Mouse (Mus musculus) kidney, postnatal 0 days (tissue): ENCODE measurements around the gene Coro1c. TPM values are rescaled to one million over a fixed set of nuclear protein-coding genes. Genes with fewer than 3 reads are reported as not detected.

Experiments used
- ATAC-seq: fragments of 200-750 bp; cut with Nextera tagmentation; replicated peaks from 2 replicates; pipeline ENCODE4 v1.8.0; 2017; ENCODE audit warnings: low read depth, moderate number of reproducible peaks, moderate TSS enrichment, moderate library complexity; ENCODE audit not compliant: low FRiP score
- DNase-seq: peaks from one replicate; pipeline ENCODE4 v3.0.0-alpha.2; 2016; ENCODE audit warnings: low spot score
- H3K27ac ChIP-seq: fragments of 300-500 bp; sonication (generic); 2 replicates; pipeline ENCODE4 v1.5.1; 2014; ENCODE audit warnings: mild to moderate bottlenecking
- H3K27me3 ChIP-seq: fragments of 300-500 bp; sonication (generic); 2 replicates; pipeline ENCODE4 v1.6.1; 2014; ENCODE audit warnings: low read length, mixed read lengths; ENCODE audit not compliant: insufficient read depth
- H3K36me3 ChIP-seq: fragments of 300-500 bp; sonication (generic); 2 replicates; pipeline ENCODE4 v1.6.1; 2014; ENCODE audit warnings: low read length, mixed read lengths; ENCODE audit not compliant: insufficient read depth
- H3K4me1 ChIP-seq: fragments of 300-500 bp; sonication (generic); replicated peaks from 2 replicates; pipeline ENCODE4 v1.6.1; 2014; ENCODE audit warnings: antibody characterized with exemption, low read length, mixed read lengths; ENCODE audit not compliant: insufficient read depth
- H3K4me2 ChIP-seq: fragments of 300-500 bp; sonication (generic); 2 replicates; pipeline ENCODE4 v1.6.1; 2014; ENCODE audit warnings: mild to moderate bottlenecking, low read length, moderate library complexity, mixed read lengths
- H3K4me3 ChIP-seq: fragments of 300-500 bp; sonication (generic); replicated peaks from 2 replicates; pipeline ENCODE4 v1.5.1; 2014; ENCODE audit warnings: low read depth, low read length
- H3K9ac ChIP-seq: fragments of 300-500 bp; sonication (generic); 2 replicates; pipeline ENCODE4 v1.6.1; 2014; ENCODE audit warnings: low read depth, low read length
- H3K9me3 ChIP-seq: fragments of 300-500 bp; sonication (generic); replicated peaks from 2 replicates; pipeline ENCODE4 v1.6.1; 2016; ENCODE audit warnings: low read length, inconsistent platforms, mixed read lengths
- CTCF ChIP-seq: IDR thresholded peaks from 2 replicates; pipeline ENCODE4 v1.5.1; 2016; ENCODE audit warnings: antibody characterized with exemption, low read depth, mild to moderate bottlenecking, moderate library complexity
- WGBS: fragments of 180-500 bp; shearing (Covaris S2); extraction: QIAGEN DNeasy Blood & Tissue Kit; methylation state at CpG from one replicate; pipeline ENCODE4 v1.1.7; 2014; 5-methylcytosine and 5-hydroxymethylcytosine counted together
- polyA plus RNA-seq: library from polyadenylated mRNA; unstranded; fragments of >200 nt; fragmentation: Nextera tagmentation; extraction: Ambion mirVana; gene quantifications from 2 replicates; pipeline ENCODE4 v1.2.1, GENCODE M21; 2015

Gene Coro1c
- polyA plus RNA-seq, 1 experiment from 2014 or later: 69.5 TPM

DNA sequence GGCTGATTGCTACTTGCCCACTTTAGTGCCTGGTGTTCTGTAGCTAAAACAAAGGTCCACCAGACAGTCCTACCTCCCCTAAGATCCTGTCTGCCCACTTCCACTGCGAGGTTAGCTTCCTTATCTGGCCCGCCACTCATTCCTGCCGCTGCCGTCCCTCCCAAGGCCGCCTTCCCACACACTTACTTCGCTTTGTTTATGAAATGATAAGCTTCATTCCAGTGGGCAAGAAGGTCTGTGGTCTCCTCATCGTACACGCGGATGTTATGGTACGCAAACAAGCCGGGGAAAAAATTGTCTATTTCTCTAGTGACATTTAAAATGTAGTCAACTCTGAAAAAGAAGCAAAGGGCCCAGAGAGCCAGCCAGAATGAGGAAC lies 43.1 kb upstream of the Coro1c start:
- Histone ChIP-seq H3K9ac (no peak overlapping the region), H3K4me2 (no peak overlapping the region), H3K27me3 (no peaks in the 10 kb centered on the region), H3K4me1 (no peaks in the 10 kb centered on the region), H3K27ac (no peak overlapping the region), H3K9me3 (no peaks in the 10 kb centered on the region), H3K4me3 (no peak overlapping the region), H3K36me3 (peaks cover 31% of the 10 kb centered on the region)
- no peak for TF ChIP-seq CTCF
- no peak for ATAC-seq
- WGBS: 74% methylated on average over 11 of the region's 11 CpGs
- DNase-seq: no peak

DNA sequence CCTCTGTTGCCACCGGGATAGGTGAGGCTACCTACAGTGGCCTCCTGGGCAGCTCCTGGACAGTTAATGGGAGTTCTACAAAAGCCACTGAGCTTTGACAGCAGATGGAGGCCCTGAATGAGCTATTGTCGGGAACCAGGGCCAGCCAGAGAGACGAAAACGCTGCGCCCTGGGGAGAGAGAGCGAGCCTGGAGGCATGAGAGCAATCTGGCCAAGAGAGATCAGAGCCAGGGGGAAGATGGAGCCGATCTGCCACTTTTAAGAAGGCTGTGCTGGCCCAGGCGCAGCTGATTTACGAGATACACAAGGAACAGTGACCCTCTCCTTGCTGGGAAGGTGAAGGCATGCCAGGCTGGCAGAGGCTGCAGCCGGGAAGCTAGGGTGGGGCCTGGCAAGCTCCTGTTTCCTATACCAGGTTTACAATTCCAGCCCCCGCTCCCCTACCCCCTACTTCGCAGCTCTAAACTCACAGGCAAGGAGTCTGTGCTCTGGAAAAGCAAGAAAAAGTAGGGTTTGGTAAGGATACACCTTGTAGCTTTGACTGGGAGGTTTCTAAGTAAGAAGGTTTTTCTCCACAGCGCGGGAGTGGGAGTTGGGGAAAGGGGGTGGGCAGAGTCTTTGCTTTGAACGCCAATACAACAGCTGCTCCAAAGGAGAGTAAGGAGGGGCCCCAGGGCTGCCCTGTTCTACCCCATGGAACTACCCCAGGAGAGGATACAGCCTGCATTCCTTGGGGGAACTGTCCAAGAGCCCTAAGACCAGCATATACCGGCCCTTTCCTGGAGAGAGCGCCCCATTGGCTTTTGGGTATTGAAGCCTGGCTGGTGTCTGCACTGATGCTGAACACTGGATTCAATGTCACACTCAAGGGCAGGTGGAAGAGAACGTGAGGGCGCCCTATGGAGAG lies 42.5 kb upstream of the Coro1c start:
- H3K9ac ChIP-seq: no peak overlapping the region
- H3K4me1 ChIP-seq: no peaks in the 10 kb centered on the region
- H3K4me3 ChIP-seq: no peak overlapping the region
- TF ChIP-seq CTCF: no peak
- no peaks in the 10 kb centered on the region for H3K27me3 ChIP-seq
- H3K27ac ChIP-seq: no peak overlapping the region
- no peak overlapping the region for H3K4me2 ChIP-seq
- no peak for ATAC-seq
- H3K36me3 ChIP-seq: peaks cover 36% of the 10 kb centered on the region
- 70% methylated on average over 19 of the region's 19 CpGs for WGBS
- no peak for DNase-seq
- no peaks in the 10 kb centered on the region for H3K9me3 ChIP-seq

DNA sequence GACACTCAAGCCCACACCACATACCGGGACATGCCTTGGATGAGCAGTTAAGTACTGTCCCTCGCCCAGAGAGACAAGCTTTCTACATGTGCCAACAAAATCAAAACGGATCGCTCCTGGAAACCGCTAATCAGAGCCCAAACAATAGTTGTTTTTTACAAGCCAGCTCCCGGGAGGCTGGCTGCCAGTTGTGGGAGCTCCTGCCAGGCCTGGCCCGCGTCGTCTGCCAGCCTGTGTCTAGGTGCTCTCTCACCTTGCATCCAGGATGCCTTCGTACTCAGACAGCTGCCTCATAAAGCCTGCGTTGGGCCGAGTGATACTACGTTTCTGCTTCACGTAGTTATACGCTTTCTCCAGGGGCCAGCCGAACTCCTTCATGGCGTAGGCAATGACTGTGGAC lies 41.6 kb upstream of the Coro1c start:
- H3K36me3 ChIP-seq: peaks cover 41% of the 10 kb centered on the region
- no peak for ATAC-seq
- no peak for TF ChIP-seq CTCF

DNA sequence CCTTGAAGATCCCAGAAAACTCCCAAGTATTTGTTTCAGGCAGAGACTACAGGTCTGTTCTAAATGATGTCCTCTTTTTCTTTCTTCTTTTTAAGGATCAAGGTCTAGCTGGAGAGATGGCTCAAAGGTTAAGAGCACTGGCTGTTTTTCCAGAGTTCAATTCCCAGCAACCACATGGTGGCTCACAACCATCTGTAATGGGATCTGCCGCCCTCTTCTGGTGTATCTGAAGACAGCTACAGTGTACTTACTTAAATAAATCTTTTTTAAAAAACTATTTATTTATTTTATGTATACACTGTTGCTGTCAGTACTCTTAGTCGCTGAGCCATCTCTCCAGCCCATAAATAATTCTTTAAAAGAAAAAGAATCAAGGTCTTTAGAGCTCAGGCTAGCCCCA lies 38.7 kb upstream of the Coro1c start:
- H3K27me3 ChIP-seq: no peaks in the 10 kb centered on the region
- no peak overlapping the region for H3K4me3 ChIP-seq
- no peak overlapping the region for H3K27ac ChIP-seq
- WGBS: 68% methylated on average over 2 of the region's 2 CpGs
- no peak overlapping the region for H3K9ac ChIP-seq
- H3K36me3 ChIP-seq: peaks cover 56% of the 10 kb centered on the region
- peak; percentile 41; the same call in 1 of the 2 replicates for TF ChIP-seq CTCF
- ATAC-seq: no peak
- no peaks in the 10 kb centered on the region for H3K4me1 ChIP-seq
- no peak for DNase-seq
- no peaks in the 10 kb centered on the region for H3K9me3 ChIP-seq
- H3K4me2 ChIP-seq: no peak overlapping the region

More for the DNA sequence above, 41.6 kb upstream of the Coro1c start:
- DNase-seq: no peak
- H3K9me3 ChIP-seq: no peaks in the 10 kb centered on the region
- H3K27ac ChIP-seq: no peak overlapping the region
- WGBS: 91% methylated on average over 17 of the region's 17 CpGs
- no peaks in the 10 kb centered on the region for H3K4me1 ChIP-seq
- no peaks in the 10 kb centered on the region for H3K27me3 ChIP-seq
- no peak overlapping the region for H3K4me2 ChIP-seq
- H3K9ac ChIP-seq: no peak overlapping the region
- no peak overlapping the region for H3K4me3 ChIP-seq

DNA sequence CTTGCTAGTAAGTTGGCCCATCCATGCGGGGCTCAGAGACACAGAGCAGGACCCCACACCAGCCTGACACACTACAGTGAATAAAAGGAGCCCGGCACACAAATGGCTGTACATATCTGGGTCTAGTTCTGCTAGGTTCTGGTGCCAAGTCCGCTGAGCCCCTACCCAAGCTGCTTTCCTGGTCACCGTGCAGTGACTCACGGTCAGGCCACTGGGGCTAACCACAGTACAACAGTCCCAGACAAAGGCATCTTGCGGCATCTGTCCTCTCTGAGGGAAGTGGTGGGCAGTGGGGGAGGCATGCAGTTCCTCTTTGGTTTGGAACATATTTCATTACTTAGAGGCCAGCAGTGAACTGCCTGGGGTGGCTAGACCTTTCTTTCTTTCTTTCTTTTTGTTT lies 36.6 kb upstream of the Coro1c start:
- H3K4me3 ChIP-seq: no peak overlapping the region
- ATAC-seq: no peak
- H3K9ac ChIP-seq: no peak overlapping the region
- no peak for DNase-seq
- no peaks in the 10 kb centered on the region for H3K27me3 ChIP-seq
- no peak overlapping the region for H3K4me2 ChIP-seq
- no peaks in the 10 kb centered on the region for H3K4me1 ChIP-seq
- peaks cover 65% of the 10 kb centered on the region for H3K36me3 ChIP-seq
- TF ChIP-seq CTCF: no peak
- 95% methylated on average over 6 of the region's 6 CpGs for WGBS
- no peak overlapping the region for H3K27ac ChIP-seq
- no peaks in the 10 kb centered on the region for H3K9me3 ChIP-seq

DNA sequence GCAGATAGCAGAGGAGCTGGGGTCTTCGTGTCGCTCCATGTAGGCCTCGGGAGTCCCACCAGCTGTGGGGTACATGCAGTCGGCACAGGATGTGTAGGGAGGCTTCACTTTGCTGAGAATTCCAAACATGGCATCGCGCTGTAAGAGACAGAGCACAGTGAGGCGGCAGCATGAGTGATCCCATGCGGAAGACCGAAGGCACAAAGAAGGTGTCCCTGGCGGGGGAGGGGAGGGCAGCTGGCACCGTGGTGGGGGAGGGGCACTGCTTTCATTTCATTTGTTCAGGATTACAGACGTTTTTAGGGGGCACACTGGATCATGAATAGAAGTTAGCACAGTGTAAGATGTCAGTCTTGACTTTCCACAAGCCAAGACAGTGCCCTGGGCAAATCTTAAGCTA lies 34.8 kb upstream of the Coro1c start:
- H3K4me2 ChIP-seq: no peak overlapping the region
- TF ChIP-seq CTCF: no peak
- no peak overlapping the region for H3K4me3 ChIP-seq
- DNase-seq (no peak), ATAC-seq (no peak)
- H3K27me3 ChIP-seq: no peaks in the 10 kb centered on the region
- no peak overlapping the region for H3K9ac ChIP-seq
- peaks cover 57% of the 10 kb centered on the region for H3K36me3 ChIP-seq
- no peaks in the 10 kb centered on the region for H3K4me1 ChIP-seq
- 83% methylated on average over 12 of the region's 12 CpGs for WGBS
- H3K9me3 ChIP-seq: no peaks in the 10 kb centered on the region
- H3K27ac ChIP-seq: no peak overlapping the region

DNA sequence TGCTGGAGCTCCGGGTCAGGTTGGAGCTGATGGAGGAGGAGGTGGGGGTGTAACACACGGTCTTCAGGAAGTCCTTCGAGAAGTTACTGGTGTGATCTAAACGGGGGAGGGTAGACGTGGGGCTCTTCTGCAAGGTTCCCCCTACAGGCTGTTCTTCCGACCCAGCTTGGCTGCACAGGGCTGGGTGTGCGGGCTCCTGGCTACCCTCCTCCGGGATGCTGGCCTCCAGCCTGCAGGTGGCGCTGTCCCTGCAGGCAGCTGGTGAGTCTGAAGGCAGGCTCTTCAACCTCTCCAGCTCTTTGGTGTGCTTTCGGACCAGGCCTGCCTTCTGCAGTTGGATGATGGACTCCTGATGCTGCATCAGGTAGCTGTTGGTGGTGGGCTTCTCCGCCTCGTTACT lies 34.0 kb upstream of the Coro1c start:
- Histone ChIP-seq H3K9me3 (no peaks in the 10 kb centered on the region), H3K4me1 (no peaks in the 10 kb centered on the region), H3K9ac (no peak overlapping the region), H3K4me3 (no peak overlapping the region), H3K36me3 (peaks cover 54% of the 10 kb centered on the region), H3K27ac (no peak overlapping the region), H3K4me2 (no peak overlapping the region), H3K27me3 (no peaks in the 10 kb centered on the region)
- WGBS: 83% methylated on average over 12 of the region's 12 CpGs
- peak; percentile 59 for TF ChIP-seq CTCF
- DNase-seq (peak; percentile 36), ATAC-seq (no peak)
